Mouse (Mus musculus): Measurements from ENCODE around the gene Cpt1b. TPM values are rescaled to one million over a fixed set of nuclear protein-coding genes. Genes with fewer than 3 reads are reported as not detected.

Cpt1b gene
- total RNA-seq, 1 experiment = 2.7 TPM

GRCm38 (mm10) chr15:89406691-89407090 lies 19.0 kb downstream of the Cpt1b start:
- no peak overlapping the region; the same call in 1 of the 2 replicates for H3K27ac ChIP-seq (ENCODE audit: insufficient read depth, low read depth, low read length, poor library complexity, severe bottlenecking)
- TF ChIP-seq CHD2 (IDR thresholded peaks at IDR 0.05; ENCODE audit: low read depth, low read length) (no peak), ZNF384 (IDR thresholded peaks at IDR 0.05; ENCODE audit: low read depth, low read length) (no peak), MAFK (IDR thresholded peaks at IDR 0.05; ENCODE audit: insufficient read depth, low read depth, low read length) (no peak), ZC3H11A (IDR thresholded peaks at IDR 0.05; ENCODE audit: borderline replicate concordance, low read depth, low read length) (no peak), HCFC1 (IDR thresholded peaks at IDR 0.05; ENCODE audit: borderline replicate concordance, insufficient read depth, low read length) (no peak)
- H3K4me3 ChIP-seq (ENCODE audit: insufficient read depth in 1 of 2, low read depth in 1 of 2, low read length in 2 of 2, poor library complexity in 1 of 2, severe bottlenecking in 1 of 2) = no peak overlapping the region
- H3K9ac ChIP-seq (ENCODE audit: insufficient read depth, low read depth, low read length, poor library complexity, severe bottlenecking) = no peak overlapping the region
- H3K9me3 ChIP-seq (ENCODE audit: control insufficient read depth, insufficient read depth, low read depth, low read length) = no peaks in the 10 kb centered on the region
- H3K36me3 ChIP-seq (ENCODE audit: control insufficient read depth, insufficient read depth, low read length, poor library complexity, severe bottlenecking) = no peaks in the 10 kb centered on the region
- no peak for DNase-seq (ENCODE audit: low read depth, low spot score)
- in situ Hi-C loops (cut with MboI; ENCODE audit: low sequenced_read_pairs in 2 of 2, unreplicated experiment in 2 of 2) = no loop called here
- H3K4me1 ChIP-seq (ENCODE audit: control insufficient read depth in 2 of 2, insufficient read depth in 2 of 2, low read length in 2 of 2, poor library complexity in 1 of 2) = peaks cover 0 to 7% of the 10 kb centered on the region in 2 experiments; a peak in 1 of 4 replicates

- no peak overlapping the region for H3K4me3 ChIP-seq (ENCODE audit: insufficient read depth in 1 of 2, low read depth in 1 of 2, low read length in 2 of 2, poor library complexity in 1 of 2, severe bottlenecking in 1 of 2)
- in situ Hi-C loops (cut with MboI; ENCODE audit: low sequenced_read_pairs in 2 of 2, unreplicated experiment in 2 of 2) = no loop called here
- H3K4me1 ChIP-seq (ENCODE audit: control insufficient read depth in 2 of 2, insufficient read depth in 2 of 2, low read length in 2 of 2, poor library complexity in 1 of 2) = peaks cover 0 to 8% of the 10 kb centered on the region in 2 experiments; a peak in 1 of 4 replicates
- H3K36me3 ChIP-seq (ENCODE audit: control insufficient read depth, insufficient read depth, low read length, poor library complexity, severe bottlenecking) = no peaks in the 10 kb centered on the region
- H3K9me3 ChIP-seq (ENCODE audit: control insufficient read depth, insufficient read depth, low read depth, low read length) = no peaks in the 10 kb centered on the region
- no peak for DNase-seq (ENCODE audit: low read depth, low spot score)
- H3K9ac ChIP-seq (ENCODE audit: insufficient read depth, low read depth, low read length, poor library complexity, severe bottlenecking) = no peak overlapping the region
- TF ChIP-seq HCFC1 (IDR thresholded peaks at IDR 0.05; ENCODE audit: borderline replicate concordance, insufficient read depth, low read length) = no peak
- no peak for TF ChIP-seq ZC3H11A (IDR thresholded peaks at IDR 0.05; ENCODE audit: borderline replicate concordance, low read depth, low read length)
- no peak for TF ChIP-seq CHD2 (IDR thresholded peaks at IDR 0.05; ENCODE audit: low read depth, low read length)
- TF ChIP-seq ZNF384 (IDR thresholded peaks at IDR 0.05; ENCODE audit: low read depth, low read length) = no peak
- no peak for TF ChIP-seq MAFK (IDR thresholded peaks at IDR 0.05; ENCODE audit: insufficient read depth, low read depth, low read length)
- H3K27ac ChIP-seq (ENCODE audit: insufficient read depth, low read depth, low read length, poor library complexity, severe bottlenecking) = no peak overlapping the region
Measured at GRCm38 (mm10) chr15:89404831-89405623, 20.6 kb downstream of the Cpt1b start.

- no peak for DNase-seq (ENCODE audit: low read depth, low spot score)
- in situ Hi-C loops (cut with MboI; ENCODE audit: low sequenced_read_pairs in 2 of 2, unreplicated experiment in 2 of 2) = no loop called here
- Histone ChIP-seq H3K27ac (ENCODE audit: insufficient read depth, low read depth, low read length, poor library complexity, severe bottlenecking) (no peak overlapping the region), H3K9me3 (ENCODE audit: control insufficient read depth, insufficient read depth, low read depth, low read length) (no peaks in the 10 kb centered on the region), H3K9ac (ENCODE audit: insufficient read depth, low read depth, low read length, poor library complexity, severe bottlenecking) (no peak overlapping the region), H3K4me3 (ENCODE audit: insufficient read depth in 1 of 2, low read depth in 1 of 2, low read length in 2 of 2, poor library complexity in 1 of 2, severe bottlenecking in 1 of 2) (no peak overlapping the region), H3K4me1 (ENCODE audit: control insufficient read depth in 2 of 2, insufficient read depth in 2 of 2, low read length in 2 of 2, poor library complexity in 1 of 2) (peaks cover 0 to 10% of the 10 kb centered on the region in 2 experiments; a peak in 1 of 4 replicates), H3K36me3 (ENCODE audit: control insufficient read depth, insufficient read depth, low read length, poor library complexity, severe bottlenecking) (no peaks in the 10 kb centered on the region)
- TF ChIP-seq HCFC1 (IDR thresholded peaks at IDR 0.05; ENCODE audit: borderline replicate concordance, insufficient read depth, low read length) = no peak
- no peak for TF ChIP-seq ZNF384 (IDR thresholded peaks at IDR 0.05; ENCODE audit: low read depth, low read length)
- no peak for TF ChIP-seq ZC3H11A (IDR thresholded peaks at IDR 0.05; ENCODE audit: borderline replicate concordance, low read depth, low read length)
- no peak for TF ChIP-seq MAFK (IDR thresholded peaks at IDR 0.05; ENCODE audit: insufficient read depth, low read depth, low read length)
- no peak for TF ChIP-seq CHD2 (IDR thresholded peaks at IDR 0.05; ENCODE audit: low read depth, low read length)
Measured at GRCm38 (mm10) chr15:89402471-89402870, 23.2 kb downstream of the Cpt1b start.

GRCm38 (mm10) chr15:89399716-89400115 lies 25.9 kb downstream of the Cpt1b start:
- no peak for TF ChIP-seq HCFC1 (IDR thresholded peaks at IDR 0.05; ENCODE audit: borderline replicate concordance, insufficient read depth, low read length)
- no peak for TF ChIP-seq CHD2 (IDR thresholded peaks at IDR 0.05; ENCODE audit: low read depth, low read length)
- TF ChIP-seq ZC3H11A (IDR thresholded peaks at IDR 0.05; ENCODE audit: borderline replicate concordance, low read depth, low read length) = no peak
- no peak for TF ChIP-seq ZNF384 (IDR thresholded peaks at IDR 0.05; ENCODE audit: low read depth, low read length)
- TF ChIP-seq MAFK (IDR thresholded peaks at IDR 0.05; ENCODE audit: insufficient read depth, low read depth, low read length) = no peak

More at GRCm38 (mm10) chr15:89399716-89400115, 25.9 kb downstream of the Cpt1b start:
- Histone ChIP-seq H3K36me3 (ENCODE audit: control insufficient read depth, insufficient read depth, low read length, poor library complexity, severe bottlenecking) (no peaks in the 10 kb centered on the region), H3K4me1 (ENCODE audit: control insufficient read depth in 2 of 2, insufficient read depth in 2 of 2, low read length in 2 of 2, poor library complexity in 1 of 2) (peaks cover 0 to 5% of the 10 kb centered on the region in 2 experiments; a peak in 1 of 4 replicates), H3K9ac (ENCODE audit: insufficient read depth, low read depth, low read length, poor library complexity, severe bottlenecking) (no peak overlapping the region), H3K9me3 (ENCODE audit: control insufficient read depth, insufficient read depth, low read depth, low read length) (no peaks in the 10 kb centered on the region), H3K4me3 (ENCODE audit: insufficient read depth in 1 of 2, low read depth in 1 of 2, low read length in 2 of 2, poor library complexity in 1 of 2, severe bottlenecking in 1 of 2) (no peak overlapping the region), H3K27ac (ENCODE audit: insufficient read depth, low read depth, low read length, poor library complexity, severe bottlenecking) (no peak overlapping the region)
- DNase-seq (ENCODE audit: low read depth, low spot score) = no peak
- in situ Hi-C loops (cut with MboI; ENCODE audit: low sequenced_read_pairs in 2 of 2, unreplicated experiment in 2 of 2) = no loop called here
